Mouse (Mus musculus) intestine, embryonic 15.5 days (tissue): Measurements from ENCODE around the gene Ndufa4. TPM values are rescaled to one million over a fixed set of nuclear protein-coding genes. Genes with fewer than 3 reads are reported as not detected.
"Not testable (repeated sequence)": the region's sequence is repeated elsewhere in the genome, so short reads cannot be mapped to it uniquely, and the experiment has no call there.

Experiments
- ATAC-seq: fragments of 200-750 bp; cut with Nextera tagmentation; 2 replicates; pipeline ENCODE4 v1.8.0; 2017; ENCODE audit warnings: moderate TSS enrichment, moderate library complexity
- H3K27ac ChIP-seq: fragments of 300-500 bp; sonication (generic); 2 replicates; pipeline ENCODE4 v1.5.1; 2015; ENCODE audit warnings: mild to moderate bottlenecking, inconsistent platforms
- H3K27me3 ChIP-seq: fragments of 300-500 bp; sonication (generic); replicated peaks from 2 replicates; pipeline ENCODE4 v1.6.1; 2015; ENCODE audit warnings: inconsistent platforms
- H3K36me3 ChIP-seq: fragments of 300-500 bp; sonication (generic); 2 replicates; pipeline ENCODE4 v1.6.1; 2015; ENCODE audit warnings: inconsistent platforms
- H3K4me1 ChIP-seq: fragments of 300-500 bp; sonication (generic); replicated peaks from 2 replicates; pipeline ENCODE4 v1.6.1; 2015; ENCODE audit warnings: inconsistent platforms
- H3K4me2 ChIP-seq: fragments of 300-500 bp; sonication (generic); replicated peaks from 2 replicates; pipeline ENCODE4 v1.6.1; 2015; ENCODE audit warnings: mild to moderate bottlenecking, inconsistent platforms
- H3K4me3 ChIP-seq: fragments of 300-500 bp; sonication (generic); replicated peaks from 2 replicates; pipeline ENCODE4 v1.5.1; 2015; ENCODE audit warnings: inconsistent platforms
- H3K9ac ChIP-seq: fragments of 300-500 bp; sonication (generic); 2 replicates; pipeline ENCODE4 v1.6.1; 2015; ENCODE audit warnings: inconsistent platforms
- H3K9me3 ChIP-seq: fragments of 300-500 bp; sonication (generic); 2 replicates; pipeline ENCODE4 v1.6.1; 2016; ENCODE audit warnings: inconsistent platforms
- WGBS: fragments of 180-500 bp; shearing (Covaris S2); methylation state at CpG from one replicate; pipeline ENCODE4 v1.1.7; 2015; 5-methylcytosine and 5-hydroxymethylcytosine counted together
- polyA plus RNA-seq: library from polyadenylated mRNA; unstranded; fragments of >200 nt; fragmentation: Nextera tagmentation; extraction: Ambion mirVana; gene quantifications from 2 replicates; pipeline ENCODE4 v1.2.1, GENCODE M21; 2015

Gene Ndufa4
- polyA plus RNA-seq, result 1,137 TPM in 2 replicates

DNA sequence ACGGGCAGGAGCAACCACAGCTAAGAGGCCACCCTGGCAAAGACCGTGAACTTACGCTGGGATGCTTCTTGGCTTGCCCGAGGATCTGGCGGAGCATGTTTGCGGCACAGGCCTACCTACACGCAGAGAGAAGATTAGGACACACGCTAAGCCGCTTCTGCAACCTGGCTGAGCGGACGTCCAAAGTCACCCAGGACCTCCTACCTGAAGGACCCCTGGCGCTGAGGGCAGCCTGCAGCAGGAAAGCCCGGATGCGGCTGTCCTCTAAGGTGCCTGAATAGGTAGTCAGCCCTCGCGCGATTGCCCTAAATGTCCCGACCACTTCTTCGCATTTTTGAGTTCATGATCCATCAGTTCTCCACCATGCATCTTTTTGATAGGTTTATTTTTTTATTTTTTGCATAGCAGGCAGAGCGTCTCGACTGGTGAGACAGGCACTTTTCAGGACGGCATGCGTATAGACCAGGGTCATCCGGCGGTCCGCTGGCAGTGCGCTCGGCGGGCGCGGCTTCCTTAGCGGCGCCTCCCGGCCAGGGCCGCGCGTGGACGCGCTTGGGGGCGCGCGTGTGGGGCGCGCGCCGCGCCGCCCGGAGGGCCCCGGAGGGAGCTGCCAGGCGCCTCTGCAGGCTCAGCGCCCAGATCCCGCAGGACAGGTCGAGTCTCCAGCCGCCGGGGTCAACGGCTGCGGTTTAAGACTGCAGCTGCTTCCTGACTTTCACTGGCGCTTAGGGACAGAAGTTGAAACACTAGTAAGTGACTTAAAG lies at the start of gene Ndufa4, which contains the start of gene Phf14:
Ndufa4 (minus strand) TSS at position 229 of the 764 bp plus-strand sequence.
Phf14 (plus strand) TSS at position 541 of the 764 bp plus-strand sequence.
- Histone ChIP-seq H3K4me3 (peak within 1 kb of the TSS; percentile 78), H3K9ac (peak within 1 kb of the TSS; percentile 88)
- under 1% methylated on average over 59 of the region's 59 CpGs for WGBS

DNA sequence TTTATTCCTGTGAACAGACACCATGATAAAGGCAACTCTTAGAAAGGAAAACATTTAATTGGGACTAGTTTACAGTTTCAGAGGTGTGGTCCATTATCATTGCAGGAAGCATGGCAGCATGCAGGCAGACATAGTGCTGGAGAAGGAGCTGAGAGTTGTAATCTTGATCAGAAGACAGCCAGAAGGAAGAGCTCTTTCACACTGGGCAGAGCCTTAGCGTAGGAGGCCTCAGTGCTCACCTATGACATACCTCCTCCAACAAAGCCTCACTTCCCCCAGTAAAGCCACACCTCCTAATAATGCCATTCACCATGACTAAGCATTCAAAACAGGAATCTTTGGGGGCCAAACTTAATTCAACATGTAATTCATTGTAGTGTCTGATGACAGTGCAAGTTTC lies 40.8 kb upstream of the Ndufa4 start:
- no peaks in the 10 kb centered on the region for H3K27me3 ChIP-seq
- H3K4me1 ChIP-seq, result no peaks in the 10 kb centered on the region
- no peaks in the 10 kb centered on the region for H3K9me3 ChIP-seq
- H3K9ac ChIP-seq, result no peak overlapping the region
- 96% methylated on average over 1 of the region's 1 CpGs for WGBS
- H3K27ac ChIP-seq, result no peak overlapping the region
- no peaks in the 10 kb centered on the region for H3K36me3 ChIP-seq
- ATAC-seq, result no peak
- H3K4me3 ChIP-seq, result no peak overlapping the region
- no peak overlapping the region for H3K4me2 ChIP-seq

More for the DNA sequence above, at the start of gene Ndufa4, which contains the start of gene Phf14:
- Histone ChIP-seq H3K4me1 (peaks cover 8% of the 10 kb centered on the region), H3K9me3 (no peaks in the 10 kb centered on the region), H3K4me2 (peak within 1 kb of the TSS; percentile 64), H3K27me3 (no peaks in the 10 kb centered on the region), H3K36me3 (peaks cover 5% of the 10 kb centered on the region; the same call in 1 of the 2 replicates), H3K27ac (peak within 1 kb of the TSS; percentile 82)
- peak; percentile 99 for ATAC-seq

DNA sequence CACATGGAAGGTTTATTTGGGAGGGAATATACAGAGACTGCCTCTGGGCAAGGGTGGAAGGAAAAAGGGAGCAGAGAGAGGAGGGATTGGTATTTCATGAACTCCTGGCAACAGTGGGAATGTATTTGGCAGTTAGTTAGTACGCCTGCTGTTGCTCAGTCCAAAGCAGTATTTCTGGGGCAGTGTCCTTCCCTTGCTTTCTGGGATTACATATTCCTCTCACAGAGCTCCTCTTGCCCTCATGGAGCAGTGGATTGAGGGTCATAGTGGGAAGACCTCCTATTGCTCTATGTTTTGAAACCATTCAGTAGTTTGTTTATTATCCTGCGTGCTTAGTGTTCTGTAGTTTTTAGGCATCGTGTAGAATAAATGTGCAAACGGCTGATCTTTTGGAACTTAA lies 34.8 kb upstream of the Ndufa4 start:
- WGBS, result 95% methylated on average over 4 of the region's 4 CpGs
- no peak overlapping the region for H3K27ac ChIP-seq
- H3K9me3 ChIP-seq, result no peaks in the 10 kb centered on the region
- ATAC-seq, result no peak
- H3K4me1 ChIP-seq, result no peaks in the 10 kb centered on the region
- H3K27me3 ChIP-seq, result no peaks in the 10 kb centered on the region
- H3K9ac ChIP-seq, result no peak overlapping the region
- H3K4me2 ChIP-seq, result no peak overlapping the region
- no peak overlapping the region for H3K4me3 ChIP-seq
- no peaks in the 10 kb centered on the region for H3K36me3 ChIP-seq

DNA sequence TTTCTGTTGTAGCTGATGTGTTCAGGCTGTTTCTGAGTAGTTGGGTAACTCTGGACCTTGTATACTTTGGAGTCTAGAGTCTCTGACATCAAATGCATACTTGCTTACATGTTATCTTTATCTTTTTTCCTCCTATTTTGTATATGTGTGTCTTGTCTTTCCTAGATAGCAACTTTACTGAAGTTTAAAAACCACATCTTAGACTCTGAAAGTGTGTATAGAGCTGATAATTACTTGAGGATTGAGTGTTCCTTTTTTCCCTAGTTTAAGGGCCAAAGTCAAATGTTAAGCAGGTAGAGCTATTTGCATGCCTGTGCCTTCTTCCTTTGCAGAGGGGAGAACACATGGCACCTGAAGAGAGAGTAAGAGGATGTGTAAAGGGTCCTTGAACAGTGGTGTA lies 33.6 kb upstream of the Ndufa4 start:
- H3K9ac ChIP-seq, result no peak overlapping the region
- H3K4me2 ChIP-seq, result no peak overlapping the region
- no peak for ATAC-seq
- H3K4me1 ChIP-seq, result no peaks in the 10 kb centered on the region
- H3K9me3 ChIP-seq, result no peaks in the 10 kb centered on the region
- no peaks in the 10 kb centered on the region for H3K36me3 ChIP-seq
- no peak overlapping the region for H3K4me3 ChIP-seq
- no peaks in the 10 kb centered on the region for H3K27me3 ChIP-seq
- no peak overlapping the region for H3K27ac ChIP-seq

DNA sequence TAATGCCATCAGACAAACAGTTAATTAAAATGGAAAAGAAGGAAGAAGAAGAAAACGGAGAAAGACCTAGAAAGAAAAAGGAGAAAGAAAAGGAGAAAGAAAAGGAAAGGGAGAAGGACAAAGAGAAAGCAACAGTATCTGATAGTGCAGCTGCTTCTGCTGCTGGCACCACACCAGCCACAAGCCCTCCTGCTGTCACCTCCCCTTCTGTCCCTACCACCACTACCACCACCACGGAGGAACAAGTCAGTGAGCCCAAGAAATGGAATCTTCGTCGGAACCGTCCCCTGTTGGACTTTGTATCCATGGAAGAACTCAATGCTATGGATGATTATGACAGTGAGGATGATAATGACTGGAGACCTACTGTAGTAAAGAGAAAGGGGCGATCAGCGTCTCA lies 26.1 kb upstream of the Ndufa4 start:
- ATAC-seq, result no peak
- H3K4me2 ChIP-seq, result no peak overlapping the region
- WGBS, result 89% methylated on average over 7 of the region's 7 CpGs
- H3K36me3 ChIP-seq, result no peaks in the 10 kb centered on the region
- no peak overlapping the region for H3K9ac ChIP-seq
- H3K27me3 ChIP-seq, result no peaks in the 10 kb centered on the region
- H3K9me3 ChIP-seq, result no peaks in the 10 kb centered on the region
- no peak overlapping the region for H3K4me3 ChIP-seq
- no peak overlapping the region for H3K27ac ChIP-seq
- H3K4me1 ChIP-seq, result no peaks in the 10 kb centered on the region

DNA sequence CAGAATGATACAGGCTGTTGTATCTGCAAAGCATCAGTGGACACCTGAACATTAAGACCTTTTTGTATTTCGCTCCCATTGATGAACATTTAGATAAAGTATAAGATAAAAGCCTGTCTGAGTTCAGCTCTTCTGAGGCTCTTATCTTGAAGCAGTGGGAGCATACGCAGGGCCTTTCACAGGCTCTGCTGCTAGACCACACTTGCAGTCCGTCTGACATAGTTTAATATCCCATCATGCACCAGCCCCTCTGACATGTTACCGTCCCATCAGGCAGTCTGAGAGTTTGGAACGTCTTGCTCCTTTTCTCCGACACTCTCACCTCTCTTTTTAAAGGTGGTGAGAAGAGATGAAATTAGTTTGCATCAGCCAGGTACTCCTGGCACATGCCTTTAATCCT lies 20.2 kb upstream of the Ndufa4 start:
- Histone ChIP-seq H3K4me2 (no peak overlapping the region), H3K27me3 (no peaks in the 10 kb centered on the region), H3K9me3 (no peaks in the 10 kb centered on the region), H3K9ac (no peak overlapping the region), H3K4me3 (no peak overlapping the region), H3K36me3 (no peaks in the 10 kb centered on the region), H3K4me1 (peaks cover 6% of the 10 kb centered on the region; the same call in 1 of the 2 replicates), H3K27ac (no peak overlapping the region)
- ATAC-seq, result no peak
- 77% methylated on average over 6 of the region's 6 CpGs for WGBS

DNA sequence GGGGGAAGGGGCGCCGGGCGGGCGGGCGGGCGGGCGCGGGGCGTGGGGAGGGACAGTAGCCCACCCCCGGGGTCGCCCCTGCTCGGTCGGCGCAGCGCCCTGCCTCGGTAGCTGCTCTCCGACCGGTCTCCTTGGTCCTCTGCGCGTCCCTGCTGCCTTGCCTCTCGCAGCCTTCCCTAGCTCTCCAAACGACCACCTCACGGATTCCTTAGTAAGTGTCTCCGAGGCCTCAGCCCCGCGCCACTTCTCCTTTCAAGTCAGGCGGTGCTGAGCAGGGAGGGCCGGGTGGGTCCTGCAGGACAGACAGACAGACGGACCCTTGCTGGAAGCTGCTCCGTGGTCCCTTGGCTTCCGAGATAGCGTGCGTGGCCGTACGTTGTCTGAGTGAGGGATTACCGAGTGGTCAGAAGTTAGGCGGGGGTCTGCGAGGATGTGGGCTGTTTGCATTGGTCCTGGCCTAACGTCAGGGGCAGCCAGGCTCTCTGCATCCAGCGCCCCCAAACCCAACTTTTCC lies 18.8 kb upstream of the Ndufa4 start:
- no peaks in the 10 kb centered on the region for H3K9me3 ChIP-seq
- peak overlapping the region; percentile 93 for H3K27ac ChIP-seq
- peak overlapping the region; percentile 69 for H3K4me2 ChIP-seq
- peaks cover 6% of the 10 kb centered on the region; the same call in 1 of the 2 replicates for H3K4me1 ChIP-seq
- H3K9ac ChIP-seq, result peak overlapping the region; percentile 88
- H3K4me3 ChIP-seq, result peak overlapping the region; percentile 79
- under 1% methylated on average over 21 of the region's 40 CpGs for WGBS
- ATAC-seq, result peak; percentile 86
- H3K36me3 ChIP-seq, result no peaks in the 10 kb centered on the region
- H3K27me3 ChIP-seq, result no peaks in the 10 kb centered on the region

DNA sequence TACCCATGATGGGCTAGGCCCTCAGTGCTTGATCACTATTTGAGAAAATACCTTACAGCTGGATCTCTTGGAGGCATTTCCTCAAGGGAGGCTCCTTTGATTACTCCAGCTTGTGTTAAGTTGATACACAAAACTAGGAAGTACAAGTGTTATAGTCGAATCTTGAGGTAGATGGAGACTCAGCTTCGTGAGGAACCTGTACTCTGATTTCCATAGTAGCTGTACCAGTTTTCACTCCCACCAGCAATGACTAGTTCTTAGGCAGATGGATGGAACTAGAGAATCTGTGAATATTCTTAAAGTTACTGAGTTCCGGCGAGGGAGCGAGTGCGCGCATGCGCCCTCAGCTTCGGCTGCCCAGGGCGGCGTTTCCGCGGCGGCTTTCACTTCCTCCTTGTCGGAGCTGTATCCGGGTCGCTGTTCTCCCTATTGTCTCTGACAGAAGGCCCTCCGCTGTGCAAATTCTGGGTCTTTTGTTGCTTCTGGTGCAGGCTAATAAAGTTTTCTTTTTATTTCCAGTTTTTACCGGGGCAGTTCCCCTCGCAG lies 18.3 kb upstream of the Ndufa4 start:
- H3K4me2 ChIP-seq, result peak overlapping the region; percentile 69
- peak overlapping the region; percentile 88 for H3K9ac ChIP-seq
- H3K4me3 ChIP-seq, result peak overlapping the region; percentile 79
- ATAC-seq, result peak; percentile 98
- H3K36me3 ChIP-seq, result no peaks in the 10 kb centered on the region
- H3K27me3 ChIP-seq, result no peaks in the 10 kb centered on the region
- under 1% methylated on average over 20 of the region's 20 CpGs for WGBS
- H3K27ac ChIP-seq, result peak overlapping the region; percentile 93
- peaks cover 6% of the 10 kb centered on the region; the same call in 1 of the 2 replicates for H3K4me1 ChIP-seq
- no peaks in the 10 kb centered on the region for H3K9me3 ChIP-seq

DNA sequence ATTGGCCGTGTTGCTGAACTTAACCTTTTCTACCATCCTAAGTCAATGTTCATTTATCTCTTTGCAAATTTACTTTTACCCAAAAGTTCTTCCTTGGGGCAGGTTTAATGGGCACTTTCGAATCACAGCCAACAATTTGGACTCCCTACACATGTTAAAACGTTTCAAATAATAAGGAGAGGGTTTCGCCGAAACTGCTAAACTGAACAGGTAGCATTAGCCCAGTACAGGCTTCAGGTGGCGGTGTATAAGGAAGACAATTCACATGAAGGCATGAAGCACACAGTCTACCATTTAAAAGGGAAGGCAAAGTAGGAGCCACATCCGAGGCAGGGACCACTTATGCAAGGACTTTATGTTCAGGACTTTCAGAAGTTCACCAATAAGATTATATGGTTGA lies 873 bp upstream of the Ndufa4 start:
- Histone ChIP-seq H3K36me3 (peaks cover 5% of the 10 kb centered on the region; the same call in 1 of the 2 replicates), H3K9me3 (no peaks in the 10 kb centered on the region), H3K27me3 (no peaks in the 10 kb centered on the region), H3K27ac (peak overlapping the region; percentile 82; the same call in 1 of the 2 replicates), H3K4me2 (peak overlapping the region; percentile 64), H3K9ac (peak overlapping the region; percentile 88), H3K4me1 (peaks cover 8% of the 10 kb centered on the region), H3K4me3 (peak overlapping the region; percentile 78)
- 22% methylated on average over 7 of the region's 7 CpGs for WGBS
- ATAC-seq, result peak; percentile 14; the same call in 1 of the 2 replicates

DNA sequence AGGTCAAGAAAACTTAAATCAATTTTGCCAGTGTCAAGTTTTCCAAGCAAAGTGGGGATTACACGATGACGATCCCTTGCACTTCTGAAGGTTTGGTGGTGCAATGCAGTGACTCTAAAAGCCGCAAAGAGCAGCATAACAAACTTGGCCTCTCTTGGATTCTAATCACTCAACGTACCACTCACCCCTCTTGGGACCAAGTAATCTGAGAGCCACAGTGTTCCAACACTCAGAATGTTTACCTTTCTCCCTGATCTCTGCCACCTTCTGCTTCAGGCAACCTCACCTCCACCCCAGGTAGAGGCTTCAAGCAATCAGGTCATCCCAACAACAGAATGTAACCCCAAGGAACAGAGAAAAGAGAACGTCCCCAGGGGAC lies 418 bp downstream of the Ndufa4 start:
- peak overlapping the region; percentile 82 for H3K27ac ChIP-seq
- peak; percentile 21 for ATAC-seq
- 0% methylated on average over 5 of the region's 5 CpGs for WGBS

DNA sequence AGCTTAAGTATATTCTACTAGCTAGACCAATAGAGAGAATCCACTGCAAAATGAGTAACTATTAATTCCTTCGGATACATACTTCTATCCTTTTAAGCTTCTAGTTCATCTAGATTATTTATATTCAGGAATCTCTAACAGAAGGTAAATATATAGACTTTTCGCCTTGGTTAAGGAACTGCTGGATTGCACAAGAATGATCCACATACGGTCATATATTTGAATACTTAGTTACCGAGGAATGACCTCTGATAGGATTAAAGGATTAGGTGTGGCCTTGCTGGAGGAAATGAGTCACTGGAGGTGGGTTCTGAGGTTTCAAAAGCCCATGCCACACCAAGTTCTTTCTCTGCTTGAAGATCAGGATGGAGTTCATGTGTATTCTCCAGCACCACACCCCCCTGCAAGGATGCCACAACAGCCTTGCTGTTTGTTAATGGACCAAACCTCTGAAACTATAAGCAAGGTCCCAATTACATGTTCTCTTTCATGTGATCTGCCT lies 6.4 kb downstream of the Ndufa4 start:
- ATAC-seq, result no peak
- no peaks in the 10 kb centered on the region for H3K27me3 ChIP-seq
- H3K4me3 ChIP-seq, result no peak overlapping the region
- H3K4me2 ChIP-seq, result no peak overlapping the region
- H3K9ac ChIP-seq, result no peak overlapping the region
- no peak overlapping the region for H3K27ac ChIP-seq
- peaks cover 17% of the 10 kb centered on the region; the same call in 1 of the 2 replicates for H3K36me3 ChIP-seq
- no peaks in the 10 kb centered on the region for H3K9me3 ChIP-seq
- 86% methylated on average over 4 of the region's 4 CpGs for WGBS
- 0 out of 2 replicates have a peak, but pooled peaks cover 4% of the 10 kb centered on the region for H3K4me1 ChIP-seq

More for the DNA sequence above, 418 bp downstream of the Ndufa4 start:
- H3K9ac ChIP-seq, result peak overlapping the region; percentile 88
- no peaks in the 10 kb centered on the region for H3K27me3 ChIP-seq
- peaks cover 8% of the 10 kb centered on the region for H3K4me1 ChIP-seq
- no peaks in the 10 kb centered on the region for H3K9me3 ChIP-seq
- H3K4me2 ChIP-seq, result peak overlapping the region; percentile 64
- H3K36me3 ChIP-seq, result peaks cover 5% of the 10 kb centered on the region; the same call in 1 of the 2 replicates
- H3K4me3 ChIP-seq, result peak overlapping the region; percentile 78

DNA sequence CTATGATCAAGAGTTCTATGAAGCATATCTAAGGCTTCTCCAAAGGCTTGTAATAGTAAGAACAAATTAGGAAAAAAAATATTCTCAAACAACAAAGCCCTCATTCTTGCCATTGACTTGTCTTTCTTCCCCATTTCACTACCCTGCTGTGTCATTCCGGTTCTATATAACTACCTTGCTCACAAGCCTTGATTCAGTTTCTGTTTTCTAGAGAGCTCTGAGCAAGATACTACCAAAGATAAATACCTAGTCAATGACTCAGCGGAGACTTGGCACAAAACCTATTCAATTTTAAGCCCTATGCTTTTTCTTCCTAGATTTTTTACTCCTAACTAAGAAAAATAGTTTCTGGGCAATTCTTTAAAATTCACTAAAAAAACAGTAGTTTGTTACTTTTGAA lies 31.9 kb downstream of the Ndufa4 start:
- not testable (repeated sequence) for H3K36me3 ChIP-seq, H3K4me2 ChIP-seq, H3K4me3 ChIP-seq, H3K4me1 ChIP-seq, H3K27me3 ChIP-seq, H3K27ac ChIP-seq, ATAC-seq, H3K9ac ChIP-seq, H3K9me3 ChIP-seq
- no CpG with 5 or more reads among the region's 2 CpGs for WGBS
